Mouse (Mus musculus) MEL (cell line): Measurements from ENCODE around the gene Ctsd. TPM values are rescaled to one million over a fixed set of nuclear protein-coding genes. Genes with fewer than 3 reads are reported as not detected.

Source experiments
- DNase-seq: peaks from one replicate; pipeline ENCODE4 v3.0.0; 2011; ENCODE audit warnings: low read depth, low spot score
- H3K27ac ChIP-seq: 2 replicates; pipeline ENCODE4 v1.5.1; 2012; ENCODE audit warnings: low read depth, mild to moderate bottlenecking, control low read depth, low read length, moderate library complexity; ENCODE audit not compliant: control insufficient read depth
- H3K27me3 ChIP-seq, 2 experiments: fragments of 150-350 bp in 1 of 2; sonication (generic) in 1 of 2; 2 replicates each; pipeline ENCODE4 v1.6.1; 2012; ENCODE audit warnings: low read length in 2 of 2, mild to moderate bottlenecking in 2 of 2, improper control_type of control experiment in 1 of 2, moderate library complexity in 1 of 2; ENCODE audit not compliant: insufficient read depth in 2 of 2, control insufficient read depth in 1 of 2
- H3K36me3 ChIP-seq, 2 experiments: 2 replicates each; pipeline ENCODE4 v1.6.1; 2012 to 2014; ENCODE audit warnings: low read length in 2 of 2, improper control_type of control experiment in 1 of 2, inconsistent platforms in 1 of 2, mild to moderate bottlenecking in 1 of 2; ENCODE audit not compliant: insufficient read depth in 2 of 2, control insufficient read depth in 1 of 2
- H3K4me1 ChIP-seq, 2 experiments: fragments of 150-350 bp in 1 of 2; sonication (generic) in 1 of 2; 2 replicates each; pipeline ENCODE4 v1.6.1; 2012; ENCODE audit warnings: low read length in 2 of 2, improper control_type of control experiment in 1 of 2, mild to moderate bottlenecking in 1 of 2; ENCODE audit not compliant: insufficient read depth in 2 of 2, control insufficient read depth in 1 of 2
- H3K4me3 ChIP-seq, 2 experiments: fragments of 150-350 bp in 1 of 2; sonication (generic) in 1 of 2; 2 replicates each; pipeline ENCODE4 v1.5.1; 2012; ENCODE audit warnings: low read depth in 2 of 2, low read length in 2 of 2, mild to moderate bottlenecking in 2 of 2, moderate library complexity in 2 of 2, control low read depth in 1 of 2, improper control_type of control experiment in 1 of 2; ENCODE audit not compliant: control insufficient read depth in 1 of 2, insufficient read depth in 1 of 2
- H3K79me2 ChIP-seq: 2 replicates; pipeline ENCODE4 v1.6.1; 2012; ENCODE audit warnings: mild to moderate bottlenecking, low read length, moderate library complexity; ENCODE audit not compliant: control insufficient read depth, poor library complexity, insufficient read depth
- H3K9ac ChIP-seq: 2 replicates; pipeline ENCODE4 v1.6.1; 2012; ENCODE audit warnings: low read depth, mild to moderate bottlenecking, control low read depth, low read length, moderate library complexity; ENCODE audit not compliant: control insufficient read depth, poor library complexity, severe bottlenecking
- H3K9me3 ChIP-seq: fragments of 150-350 bp; sonication (generic); replicated peaks from 2 replicates; pipeline ENCODE4 v1.6.1; 2012; ENCODE audit warnings: mild to moderate bottlenecking, low read length, improper control_type of control experiment, moderate library complexity; ENCODE audit not compliant: insufficient read depth
- CHD2 ChIP-seq: IDR thresholded peaks from 2 replicates; pipeline ENCODE4 v1.6.1; 2011; ENCODE audit warnings: low read length, improper control_type of control experiment
- CTCF ChIP-seq, 3 experiments: IDR thresholded peaks in 2 of 3; conservative IDR thresholded peaks in 1 of 3; 2 replicates each; pipeline ENCODE4 v1.5.1; 2011 to 2012; ENCODE audit warnings: low read length in 3 of 3, low read depth in 2 of 3, mild to moderate bottlenecking in 2 of 3, improper control_type of control experiment in 1 of 3, inconsistent platforms in 1 of 3, mixed read lengths in 1 of 3, moderate library complexity in 1 of 3; ENCODE audit not compliant: control insufficient read depth in 1 of 3, insufficient read depth in 1 of 3, poor library complexity in 1 of 3, severe bottlenecking in 1 of 3
- E2F4 ChIP-seq: IDR thresholded peaks from 2 replicates; pipeline ENCODE4 v1.6.1; 2011; ENCODE audit warnings: low read depth, low read length, improper control_type of control experiment, borderline replicate concordance
- ELF1 ChIP-seq: IDR thresholded peaks from 2 replicates; pipeline ENCODE4 v1.6.1; 2014; ENCODE audit warnings: low read depth, mild to moderate bottlenecking, inconsistent platforms, low read length, improper control_type of control experiment, moderate library complexity
- EP300 ChIP-seq, 2 experiments: IDR thresholded peaks; 2 replicates each; pipeline ENCODE4 v1.6.1; 2011; ENCODE audit warnings: improper control_type of control experiment in 2 of 2, low read length in 2 of 2, low read depth in 1 of 2, mild to moderate bottlenecking in 1 of 2
- ETS1 ChIP-seq: IDR thresholded peaks from 2 replicates; pipeline ENCODE4 v1.6.1; 2012; ENCODE audit warnings: low read depth, mild to moderate bottlenecking, inconsistent platforms, low read length, improper control_type of control experiment, moderate library complexity
- GATA1 ChIP-seq: IDR thresholded peaks from 2 replicates; pipeline ENCODE4 v1.6.1; 2011; ENCODE audit warnings: low read depth, low read length, improper control_type of control experiment
- HCFC1 ChIP-seq: IDR thresholded peaks from 2 replicates; pipeline ENCODE4 v1.6.1; 2012; ENCODE audit warnings: low read depth, mild to moderate bottlenecking, inconsistent platforms, low read length, improper control_type of control experiment, moderate library complexity
- JUND ChIP-seq: IDR thresholded peaks from 2 replicates; pipeline ENCODE4 v1.6.1; 2011; ENCODE audit warnings: low read depth, mild to moderate bottlenecking, improper control_type of control experiment, low read length
- MAFK ChIP-seq: IDR thresholded peaks from 2 replicates; pipeline ENCODE4 v1.6.1; 2011; ENCODE audit warnings: low read depth, mild to moderate bottlenecking, low read length, improper control_type of control experiment, borderline replicate concordance
- MEF2A ChIP-seq: IDR thresholded peaks from 2 replicates; pipeline ENCODE4 v1.6.1; 2014; ENCODE audit warnings: low read depth, mild to moderate bottlenecking, inconsistent platforms, low read length, improper control_type of control experiment; ENCODE audit not compliant: poor library complexity, insufficient replicate concordance, severe bottlenecking; ENCODE audit errors: extremely low read depth
- MXI1 ChIP-seq: IDR thresholded peaks from 2 replicates; pipeline ENCODE4 v1.6.1; 2011; ENCODE audit warnings: mild to moderate bottlenecking, low read depth, low read length, improper control_type of control experiment
- MYB ChIP-seq: IDR thresholded peaks from 2 replicates; pipeline ENCODE4 v1.6.1; 2011; ENCODE audit warnings: mild to moderate bottlenecking, low read depth, low read length, improper control_type of control experiment
- NELFE ChIP-seq: IDR thresholded peaks from 2 replicates; pipeline ENCODE4 v1.6.1; 2011; ENCODE audit warnings: low read depth, low read length, improper control_type of control experiment
- NRF1 ChIP-seq: IDR thresholded peaks from 2 replicates; pipeline ENCODE4 v1.6.1; 2014; ENCODE audit warnings: low read depth, mild to moderate bottlenecking, inconsistent platforms, low read length, improper control_type of control experiment, moderate library complexity; ENCODE audit not compliant: poor library complexity, insufficient read depth, severe bottlenecking
- POLR2A ChIP-seq, 2 experiments: IDR thresholded peaks; 2 replicates each; pipeline ENCODE4 v1.6.1; 2011 to 2012; ENCODE audit warnings: low read length in 2 of 2, mild to moderate bottlenecking in 2 of 2, control low read depth in 1 of 2, improper control_type of control experiment in 1 of 2, low read depth in 1 of 2, moderate library complexity in 1 of 2; ENCODE audit not compliant: control insufficient read depth in 1 of 2, insufficient read depth in 1 of 2, poor library complexity in 1 of 2
- RAD21 ChIP-seq: IDR thresholded peaks from 2 replicates; pipeline ENCODE4 v1.6.1; 2011; ENCODE audit warnings: mild to moderate bottlenecking, low read depth, low read length, improper control_type of control experiment
- RCOR1 ChIP-seq: IDR thresholded peaks from 2 replicates; pipeline ENCODE4 v1.6.1; 2012; ENCODE audit warnings: low read depth, mild to moderate bottlenecking, inconsistent platforms, low read length, improper control_type of control experiment
- SMC3 ChIP-seq: IDR thresholded peaks from 2 replicates; pipeline ENCODE4 v1.6.1; 2011; ENCODE audit warnings: low read depth, low read length, improper control_type of control experiment
- TAL1 ChIP-seq: IDR thresholded peaks from 2 replicates; pipeline ENCODE4 v1.6.1; 2012; ENCODE audit warnings: mild to moderate bottlenecking, inconsistent platforms, low read length, moderate library complexity, mixed read lengths
- TCF12 ChIP-seq: IDR thresholded peaks from 2 replicates; pipeline ENCODE4 v1.6.1; 2014; ENCODE audit warnings: low read depth, mild to moderate bottlenecking, inconsistent platforms, low read length, improper control_type of control experiment, moderate library complexity
- UBTF ChIP-seq: IDR thresholded peaks from 2 replicates; pipeline ENCODE4 v1.6.1; 2012; ENCODE audit warnings: low read depth, mild to moderate bottlenecking, inconsistent platforms, low read length, improper control_type of control experiment, moderate library complexity, borderline replicate concordance; ENCODE audit not compliant: insufficient read depth
- ZC3H11A ChIP-seq: IDR thresholded peaks from 2 replicates; pipeline ENCODE4 v1.6.1; 2012; ENCODE audit warnings: low read depth, mild to moderate bottlenecking, inconsistent platforms, low read length, improper control_type of control experiment
- ZKSCAN1 ChIP-seq: IDR thresholded peaks from 2 replicates; pipeline ENCODE4 v1.6.1; 2012; ENCODE audit warnings: low read depth, mild to moderate bottlenecking, inconsistent platforms, low read length, improper control_type of control experiment, moderate library complexity
- polyA plus RNA-seq, 2 experiments: library from polyadenylated mRNA; stranded (reverse) in 1 of 2; unstranded in 1 of 2; fragments of >175 nt in 1 of 2; fragments of >200 nt in 1 of 2; gene quantifications; 2 replicates each; pipeline versions ENCODE4 v1.2.1 to v1.2.4; 2012; ENCODE audit warnings: low replicate concordance in 2 of 2, low read depth in 1 of 2; ENCODE audit not compliant: insufficient read length in 2 of 2, insufficient read depth in 1 of 2, missing spikeins in 1 of 2
- total RNA-seq: library from RNA; depleted of rRNA; stranded (reverse); fragments of 300-350 nt; gene quantifications from 2 replicates; pipeline ENCODE4 v1.2.3, GENCODE M21; 2012

Gene Ctsd
- total and polyA plus RNA-seq, 3 experiments = 89.3 to 179 (median 115) TPM

DNA sequence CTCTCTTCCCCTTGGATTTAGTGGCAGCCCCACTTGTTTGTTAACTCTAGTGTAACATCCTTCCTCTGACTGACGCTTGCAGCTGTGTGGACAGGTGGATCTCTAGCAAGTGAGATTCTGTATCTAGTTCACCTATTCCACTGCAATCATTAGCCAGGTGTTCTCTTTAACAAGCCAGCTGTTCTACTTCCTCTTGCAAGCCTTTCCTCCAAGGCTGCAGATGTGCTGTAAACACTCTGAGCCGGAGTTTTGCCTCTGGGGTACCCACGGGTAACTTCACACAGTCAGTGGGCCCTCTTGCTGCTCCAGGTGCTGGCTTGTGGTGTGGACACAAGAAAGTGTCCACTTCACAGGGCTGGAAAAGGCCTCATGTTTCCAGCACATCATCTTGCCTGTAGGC lies 30.3 kb downstream of the Ctsd start:
- Histone ChIP-seq H3K27ac (no peak overlapping the region), H3K4me3 (no peak overlapping the region)

DNA sequence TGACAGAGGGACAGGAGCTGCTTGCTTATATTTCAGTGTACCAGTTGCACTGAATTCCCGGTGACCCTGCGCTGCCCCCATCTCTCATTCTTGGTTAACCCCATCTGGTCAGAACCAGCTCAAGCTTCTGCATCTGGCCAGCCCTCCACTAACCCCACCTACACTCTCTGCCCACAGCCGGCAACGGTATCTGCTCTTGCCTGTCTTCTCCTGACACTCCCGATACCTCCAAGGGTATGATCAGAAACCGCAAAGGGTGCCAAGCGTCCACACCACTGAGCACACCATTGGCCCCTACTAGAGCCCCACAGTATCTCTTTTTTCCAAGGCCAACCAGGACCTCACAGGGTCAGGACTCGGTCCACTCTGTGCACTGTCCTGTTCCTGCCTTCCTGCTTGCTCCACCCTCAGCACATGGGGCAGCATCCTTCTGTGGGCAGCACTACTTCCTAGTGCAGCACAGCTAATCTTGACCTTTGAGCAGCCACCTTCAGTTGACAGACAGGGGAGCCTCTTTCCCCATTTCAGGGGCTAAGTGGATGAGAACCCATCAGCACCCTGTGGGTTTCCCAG lies 33.1 kb downstream of the Ctsd start:
- no peaks in the 10 kb centered on the region for H3K9me3 ChIP-seq
- peak overlapping the region; percentile 47 for H3K9ac ChIP-seq
- H3K27me3 ChIP-seq = no peaks in the 10 kb centered on the region; a peak in 1 of 4 replicates
- TF ChIP-seq ZKSCAN1 = no peak
- no peak for TF ChIP-seq NELFE
- TF ChIP-seq SMC3 = no peak
- TF ChIP-seq E2F4 = no peak
- peak; percentile 23 for TF ChIP-seq TAL1
- TF ChIP-seq MYB = no peak
- TF ChIP-seq MEF2A = no peak
- TF ChIP-seq ZC3H11A = no peak
- TF ChIP-seq EP300 (IDR thresholded peaks at IDR 0.05; ENCODE audit: low read depth in 1 of 2, low read length in 2 of 2) = peak in 1 of 2 experiments; percentile 28; a peak in 2 of 4 replicates
- no peak for TF ChIP-seq POLR2A (IDR thresholded peaks at IDR 0.05; ENCODE audit: control insufficient read depth in 1 of 2, insufficient read depth in 1 of 2, low read depth in 1 of 2, low read length in 2 of 2, poor library complexity in 1 of 2)
- no peak for TF ChIP-seq ELF1
- no peak for TF ChIP-seq RAD21
- no peak; the same call in 1 of the 2 replicates for TF ChIP-seq MXI1
- no peak for TF ChIP-seq HCFC1
- TF ChIP-seq GATA1 = 0 out of 2 replicates have a peak, but pooled peaks have one; percentile 1
- TF ChIP-seq CTCF (IDR thresholded peaks at IDR 0.05 in 2 of 3, conservative IDR thresholded peaks at IDR 0.05 in 1 of 3; ENCODE audit: control insufficient read depth in 1 of 3, insufficient read depth in 1 of 3, low read depth in 2 of 3, low read length in 3 of 3, poor library complexity in 1 of 3, severe bottlenecking in 1 of 3) = no peak
- TF ChIP-seq CHD2 = no peak
- no peak for TF ChIP-seq UBTF
- TF ChIP-seq ETS1 = no peak
- TF ChIP-seq JUND = no peak
- TF ChIP-seq TCF12 = peak; percentile 36; the same call in 1 of the 2 replicates
- TF ChIP-seq RCOR1 = no peak
- TF ChIP-seq MAFK = no peak
- DNase-seq = peak; percentile 23
- H3K4me1 ChIP-seq = peaks cover 34 to 36% of the 10 kb centered on the region in 2 experiments
- peak overlapping the region; percentile 12 to 33; a peak in 3 of 4 replicates for H3K4me3 ChIP-seq
- peaks cover 0 to 36% of the 10 kb centered on the region in 2 experiments; a peak in 2 of 4 replicates for H3K36me3 ChIP-seq
- H3K27ac ChIP-seq = peak overlapping the region; percentile 75
- no peaks in the 10 kb centered on the region for H3K79me2 ChIP-seq

More for the DNA sequence above, 30.3 kb downstream of the Ctsd start:
- DNase-seq = no peak
- Histone ChIP-seq H3K9ac (no peak overlapping the region), H3K79me2 (no peaks in the 10 kb centered on the region), H3K36me3 (peaks cover 0 to 19% of the 10 kb centered on the region in 2 experiments; a peak in 2 of 4 replicates), H3K4me1 (peaks cover 20 to 25% of the 10 kb centered on the region in 2 experiments), H3K27me3 (no peaks in the 10 kb centered on the region; a peak in 2 of 4 replicates), H3K9me3 (no peaks in the 10 kb centered on the region)
- no peak for TF ChIP-seq NRF1
- no peak for TF ChIP-seq UBTF
- no peak for TF ChIP-seq EP300 (IDR thresholded peaks at IDR 0.05; ENCODE audit: low read depth in 1 of 2, low read length in 2 of 2)
- peak; percentile 48; the same call in 1 of the 2 replicates for TF ChIP-seq TCF12
- no peak for TF ChIP-seq RCOR1
